Mouse (Mus musculus) embryonic facial prominence, embryonic 12.5 days (tissue): Measurements from ENCODE around the gene Hibadh. TPM values are rescaled to one million over a fixed set of nuclear protein-coding genes. Genes with fewer than 3 reads are reported as not detected.
A peak's percentile ranks its signal among the peaks of the same experiment; 100 is the strongest.

Source experiments
- ATAC-seq: fragments of 200-750 bp; cut with Nextera tagmentation; 2 replicates; pipeline ENCODE4 v1.8.0; 2017; ENCODE audit not compliant: insufficient number of reproducible peaks, insufficient read depth, low FRiP score, low TSS enrichment
- H3K27ac ChIP-seq: fragments of 300-500 bp; sonication (generic); 2 replicates; pipeline ENCODE4 v1.5.1; 2016; ENCODE audit warnings: mild to moderate bottlenecking
- H3K27me3 ChIP-seq: fragments of 300-500 bp; sonication (generic); 2 replicates; pipeline ENCODE4 v1.6.1; 2016; ENCODE audit warnings: mild to moderate bottlenecking, moderate library complexity
- H3K36me3 ChIP-seq: fragments of 300-500 bp; sonication (generic); 2 replicates; pipeline ENCODE4 v1.6.1; 2016; ENCODE audit warnings: mild to moderate bottlenecking
- H3K4me1 ChIP-seq: fragments of 300-500 bp; sonication (generic); 2 replicates; pipeline ENCODE4 v1.6.1; 2016
- H3K4me2 ChIP-seq: fragments of 300-500 bp; sonication (generic); replicated peaks from 2 replicates; pipeline ENCODE4 v1.6.1; 2016; ENCODE audit warnings: mild to moderate bottlenecking, moderate library complexity
- H3K4me3 ChIP-seq: fragments of 300-500 bp; sonication (generic); 2 replicates; pipeline ENCODE4 v1.5.1; 2016; ENCODE audit warnings: mild to moderate bottlenecking
- H3K9ac ChIP-seq: fragments of 300-500 bp; sonication (generic); 2 replicates; pipeline ENCODE4 v1.6.1; 2016; ENCODE audit warnings: mild to moderate bottlenecking, moderate library complexity
- H3K9me3 ChIP-seq: fragments of 300-500 bp; sonication (generic); 2 replicates; pipeline ENCODE4 v1.6.1; 2016; ENCODE audit warnings: mild to moderate bottlenecking, moderate library complexity
- WGBS: fragments of 180-500 bp; shearing (Covaris S2); methylation state at CpG from one replicate; pipeline ENCODE4 v1.1.7; 2016; 5-methylcytosine and 5-hydroxymethylcytosine counted together
- polyA plus RNA-seq: library from polyadenylated mRNA; unstranded; fragments of >200 nt; fragmentation: Nextera tagmentation; extraction: Ambion mirVana; gene quantifications from 2 replicates; pipeline ENCODE4 v1.2.1, GENCODE M21; 2016

Gene Hibadh
- polyA plus RNA-seq, 1 experiment from 2014 or later = 79.8 TPM

- Histone ChIP-seq H3K36me3 (no peaks in the 10 kb centered on the region), H3K27me3 (no peaks in the 10 kb centered on the region), H3K4me1 (no peaks in the 10 kb centered on the region), H3K4me2 (no peak overlapping the region), H3K27ac (no peak overlapping the region), H3K9ac (no peak overlapping the region), H3K4me3 (no peak overlapping the region), H3K9me3 (no peaks in the 10 kb centered on the region)
- no peak for ATAC-seq
- WGBS = 79% methylated on average over 7 of the region's 7 CpGs
Measured at GRCm38 (mm10) chr6:52601706-52602642, 38.2 kb downstream of the Hibadh start.

- H3K4me3 ChIP-seq = no peak overlapping the region
- ATAC-seq = no peak
- H3K9ac ChIP-seq = no peak overlapping the region
- H3K36me3 ChIP-seq = no peaks in the 10 kb centered on the region
- no peak overlapping the region for H3K27ac ChIP-seq
- 50% methylated on average over 4 of the region's 4 CpGs for WGBS
- H3K4me1 ChIP-seq = no peaks in the 10 kb centered on the region
- H3K9me3 ChIP-seq = no peaks in the 10 kb centered on the region
- H3K27me3 ChIP-seq = no peaks in the 10 kb centered on the region
- no peak overlapping the region for H3K4me2 ChIP-seq
Measured at GRCm38 (mm10) chr6:52601117-52601516, 39.1 kb downstream of the Hibadh start.

GRCm38 (mm10) chr6:52594752-52595151, 45.4 kb downstream of the Hibadh start:
- no peaks in the 10 kb centered on the region for H3K36me3 ChIP-seq
- 90% methylated on average over 1 of the region's 1 CpGs for WGBS
- no peak overlapping the region for H3K4me3 ChIP-seq
- no peak overlapping the region for H3K4me2 ChIP-seq
- H3K9ac ChIP-seq = no peak overlapping the region
- no peaks in the 10 kb centered on the region for H3K9me3 ChIP-seq
- ATAC-seq = no peak
- H3K27ac ChIP-seq = no peak overlapping the region
- no peaks in the 10 kb centered on the region for H3K27me3 ChIP-seq
- H3K4me1 ChIP-seq = no peaks in the 10 kb centered on the region

GRCm38 (mm10) chr6:52586564-52586963, 53.6 kb downstream of the Hibadh start:
- Histone ChIP-seq H3K4me3 (no peak overlapping the region), H3K27me3 (no peaks in the 10 kb centered on the region), H3K9ac (no peak overlapping the region), H3K27ac (no peak overlapping the region), H3K9me3 (no peaks in the 10 kb centered on the region), H3K4me2 (no peak overlapping the region), H3K4me1 (no peaks in the 10 kb centered on the region), H3K36me3 (peaks cover 12% of the 10 kb centered on the region; the same call in 1 of the 2 replicates)
- no peak for ATAC-seq

- no peak overlapping the region for H3K9ac ChIP-seq
- H3K4me3 ChIP-seq = no peak overlapping the region
- no peak overlapping the region for H3K4me2 ChIP-seq
- no peaks in the 10 kb centered on the region for H3K27me3 ChIP-seq
- H3K36me3 ChIP-seq = peaks cover 12% of the 10 kb centered on the region; the same call in 1 of the 2 replicates
- no peak overlapping the region for H3K27ac ChIP-seq
- H3K9me3 ChIP-seq = no peaks in the 10 kb centered on the region
- H3K4me1 ChIP-seq = no peaks in the 10 kb centered on the region
- WGBS = 31% methylated on average over 8 of the region's 8 CpGs
- ATAC-seq = peak; percentile 47; the same call in 1 of the 2 replicates
Measured at GRCm38 (mm10) chr6:52584383-52584782, 55.8 kb downstream of the Hibadh start.

GRCm38 (mm10) chr6:52581081-52581480, 59.1 kb downstream of the Hibadh start:
- Histone ChIP-seq H3K9ac (no peak overlapping the region), H3K4me2 (no peak overlapping the region), H3K4me3 (no peak overlapping the region), H3K9me3 (no peaks in the 10 kb centered on the region), H3K27me3 (no peaks in the 10 kb centered on the region), H3K4me1 (no peaks in the 10 kb centered on the region), H3K36me3 (no peaks in the 10 kb centered on the region), H3K27ac (no peak overlapping the region)
- 79% methylated on average over 4 of the region's 4 CpGs for WGBS
- no peak for ATAC-seq

GRCm38 (mm10) chr6:52578322-52578721, 61.9 kb downstream of the Hibadh start:
- Histone ChIP-seq H3K9me3 (no peaks in the 10 kb centered on the region), H3K27ac (no peak overlapping the region), H3K36me3 (no peaks in the 10 kb centered on the region), H3K4me3 (no peak overlapping the region), H3K4me1 (no peaks in the 10 kb centered on the region), H3K27me3 (no peaks in the 10 kb centered on the region), H3K4me2 (no peak overlapping the region), H3K9ac (no peak overlapping the region)
- 61% methylated on average over 2 of the region's 2 CpGs for WGBS
- no peak for ATAC-seq

- Histone ChIP-seq H3K4me1 (no peaks in the 10 kb centered on the region), H3K9me3 (no peaks in the 10 kb centered on the region), H3K4me3 (no peak overlapping the region), H3K9ac (no peak overlapping the region), H3K36me3 (no peaks in the 10 kb centered on the region), H3K27me3 (no peaks in the 10 kb centered on the region), H3K27ac (no peak overlapping the region), H3K4me2 (no peak overlapping the region)
- ATAC-seq = no peak
- WGBS = 30% methylated on average over 4 of the region's 4 CpGs
Measured at GRCm38 (mm10) chr6:52577270-52577669, 62.9 kb downstream of the Hibadh start.

- no peak for ATAC-seq
- WGBS = 81% methylated on average over 6 of the region's 6 CpGs
- no peak overlapping the region for H3K4me3 ChIP-seq
- H3K9ac ChIP-seq = no peak overlapping the region
- no peaks in the 10 kb centered on the region for H3K36me3 ChIP-seq
- no peaks in the 10 kb centered on the region for H3K4me1 ChIP-seq
- H3K27me3 ChIP-seq = no peaks in the 10 kb centered on the region
- H3K4me2 ChIP-seq = no peak overlapping the region
- H3K9me3 ChIP-seq = no peaks in the 10 kb centered on the region
- H3K27ac ChIP-seq = no peak overlapping the region
Measured at GRCm38 (mm10) chr6:52568706-52569105, 71.5 kb downstream of the Hibadh start.

- H3K4me2 ChIP-seq = no peak overlapping the region
- ATAC-seq = no peak
- no peak overlapping the region for H3K9ac ChIP-seq
- H3K4me1 ChIP-seq = no peaks in the 10 kb centered on the region
- H3K4me3 ChIP-seq = no peak overlapping the region
- WGBS = 71% methylated on average over 20 of the region's 20 CpGs
- H3K9me3 ChIP-seq = no peaks in the 10 kb centered on the region
- H3K27ac ChIP-seq = no peak overlapping the region
- no peaks in the 10 kb centered on the region for H3K27me3 ChIP-seq
- no peaks in the 10 kb centered on the region for H3K36me3 ChIP-seq
Measured at GRCm38 (mm10) chr6:52567327-52568299, 72.6 kb downstream of the Hibadh start.

GRCm38 (mm10) chr6:52565210-52565609, 75.0 kb downstream of the Hibadh start:
- ATAC-seq = no peak
- Histone ChIP-seq H3K27me3 (no peaks in the 10 kb centered on the region), H3K36me3 (no peaks in the 10 kb centered on the region), H3K27ac (no peak overlapping the region), H3K4me2 (no peak overlapping the region), H3K4me1 (no peaks in the 10 kb centered on the region), H3K9ac (no peak overlapping the region), H3K9me3 (no peaks in the 10 kb centered on the region), H3K4me3 (no peak overlapping the region)
- 89% methylated on average over 5 of the region's 5 CpGs for WGBS
